Mouse (Mus musculus) myocyte (in vitro differentiated cells): ENCODE results near the gene Nmnat3. TPM values are rescaled to one million over a fixed set of nuclear protein-coding genes. Genes with fewer than 3 reads are reported as not detected.

Experiments
- H3K27me3 ChIP-seq: one replicate; pipeline ENCODE4 v1.6.1; 2011; ENCODE audit not compliant: control insufficient read depth, insufficient read depth, insufficient read length
- H3K36me3 ChIP-seq: one replicate; pipeline ENCODE4 v1.6.1; 2011; ENCODE audit not compliant: control insufficient read depth, insufficient read depth
- H3K4me2 ChIP-seq: one replicate; pipeline ENCODE4 v1.6.1; 2011; ENCODE audit warnings: low read depth, control low read depth
- H3K4me3 ChIP-seq: one replicate; pipeline ENCODE4 v1.5.1; 2011; ENCODE audit warnings: mild to moderate bottlenecking, control low read depth, moderate library complexity
- H3K79me2 ChIP-seq: one replicate; pipeline ENCODE4 v1.6.1; 2011; ENCODE audit not compliant: control insufficient read depth, insufficient read depth
- H3ac ChIP-seq: one replicate; pipeline ENCODE4 v1.6.1; 2011; ENCODE audit not compliant: control insufficient read depth, insufficient read length
- CEBPB ChIP-seq: IDR thresholded peaks from 2 replicates; pipeline ENCODE4 v1.6.1; 2011; ENCODE audit warnings: mild to moderate bottlenecking, moderate library complexity; ENCODE audit not compliant: poor library complexity, insufficient read depth, severe bottlenecking
- E2F4 ChIP-seq: IDR thresholded peaks from one replicate; pipeline ENCODE4 v1.6.1; 2011; ENCODE audit warnings: mild to moderate bottlenecking, control low read depth, moderate library complexity; ENCODE audit not compliant: insufficient read depth
- MAX ChIP-seq: IDR thresholded peaks from one replicate; pipeline ENCODE4 v1.6.1; 2011; ENCODE audit warnings: low read depth, mild to moderate bottlenecking, control low read depth
- MYOD1 ChIP-seq, 3 experiments: IDR thresholded peaks; one replicate each; pipeline ENCODE4 v1.6.1; 2011; ENCODE audit warnings: control low read depth in 2 of 3, low read depth in 2 of 3, mild to moderate bottlenecking in 2 of 3, moderate library complexity in 1 of 3; ENCODE audit not compliant: insufficient read length in 2 of 3, control insufficient read depth in 1 of 3
- MYOG ChIP-seq, 3 experiments: IDR thresholded peaks; one replicate each; pipeline ENCODE4 v1.6.1; 2011; ENCODE audit warnings: control low read depth in 2 of 3, low read depth in 2 of 3, mild to moderate bottlenecking in 2 of 3; ENCODE audit not compliant: insufficient read length in 2 of 3, control insufficient read depth in 1 of 3, insufficient read depth in 1 of 3
- POLR2A ChIP-seq: IDR thresholded peaks from one replicate; pipeline ENCODE4 v1.6.1; 2011; ENCODE audit warnings: low read depth, mild to moderate bottlenecking, control low read depth, moderate library complexity; ENCODE audit not compliant: insufficient read length
- POLR2AphosphoS2 ChIP-seq: IDR thresholded peaks from one replicate; pipeline ENCODE4 v1.6.1; 2011; ENCODE audit warnings: low read depth, control low read depth; ENCODE audit not compliant: insufficient read length
- REST ChIP-seq: IDR thresholded peaks from one replicate; pipeline ENCODE4 v1.6.1; 2011; ENCODE audit warnings: mild to moderate bottlenecking, control low read depth, moderate library complexity; ENCODE audit not compliant: insufficient read depth, insufficient read length
- SRF ChIP-seq: IDR thresholded peaks from one replicate; pipeline ENCODE4 v1.6.1; 2011; ENCODE audit warnings: low read depth; ENCODE audit not compliant: control insufficient read depth, insufficient read length
- TCF12 ChIP-seq: IDR thresholded peaks from one replicate; pipeline ENCODE4 v1.6.1; 2011; ENCODE audit warnings: mild to moderate bottlenecking, control low read depth; ENCODE audit not compliant: poor library complexity, insufficient read depth, severe bottlenecking
- TCF3 ChIP-seq: IDR thresholded peaks from one replicate; pipeline ENCODE4 v1.6.1; 2011; ENCODE audit warnings: low read depth, control low read depth; ENCODE audit not compliant: insufficient read length
- USF1 ChIP-seq: IDR thresholded peaks from one replicate; pipeline ENCODE4 v1.6.1; 2011; ENCODE audit warnings: low read depth, mild to moderate bottlenecking, control low read depth, moderate library complexity
- polyA plus RNA-seq: library from polyadenylated mRNA; unstranded; fragments of >200 nt; fragmentation: generic; extraction: Trizol; gene quantifications from one replicate; pipeline ENCODE4 v1.2.1, GENCODE M21; 2012; ENCODE audit warnings: missing spikeins

The Nmnat3 gene
- polyA plus RNA-seq, 1 experiment, result 1.3 TPM

- Histone ChIP-seq H3K4me3 (no peak overlapping the region), H3K4me2 (no peak overlapping the region), H3ac (no peak overlapping the region), H3K36me3 (no peaks in the 10 kb centered on the region), H3K27me3 (no peaks in the 10 kb centered on the region), H3K79me2 (no peaks in the 10 kb centered on the region)
- TF ChIP-seq E2F4 (no peak), MAX (no peak), CEBPB (no peak), REST (no peak), TCF3 (no peak), MYOG (IDR thresholded peaks at IDR 0.05; ENCODE audit: control insufficient read depth in 1 of 3, insufficient read depth in 1 of 3, insufficient read length in 2 of 3, low read depth in 2 of 3) (no peak), POLR2AphosphoS2 (no peak), USF1 (no peak), SRF (no peak), TCF12 (no peak), POLR2A (no peak), MYOD1 (IDR thresholded peaks at IDR 0.05; ENCODE audit: control insufficient read depth in 1 of 3, insufficient read length in 2 of 3, low read depth in 2 of 3) (no peak)
These were observed 25.7 kb upstream of the Nmnat3 start for GRCm38 (mm10) chr9:98261461-98262011.

GRCm38 (mm10) chr9:98264916-98265315 lies 22.3 kb upstream of the Nmnat3 start:
- TF ChIP-seq TCF3 (no peak), E2F4 (no peak), MYOD1 (IDR thresholded peaks at IDR 0.05; ENCODE audit: control insufficient read depth in 1 of 3, insufficient read length in 2 of 3, low read depth in 2 of 3) (no peak), MAX (no peak), POLR2A (no peak), TCF12 (no peak), REST (no peak), POLR2AphosphoS2 (no peak), USF1 (no peak), CEBPB (no peak), SRF (no peak), MYOG (IDR thresholded peaks at IDR 0.05; ENCODE audit: control insufficient read depth in 1 of 3, insufficient read depth in 1 of 3, insufficient read length in 2 of 3, low read depth in 2 of 3) (no peak)
- no peak overlapping the region for H3K4me3 ChIP-seq
- no peaks in the 10 kb centered on the region for H3K27me3 ChIP-seq
- no peak overlapping the region for H3K4me2 ChIP-seq
- no peaks in the 10 kb centered on the region for H3K36me3 ChIP-seq
- H3K79me2 ChIP-seq, result no peaks in the 10 kb centered on the region
- H3ac ChIP-seq, result no peak overlapping the region

- H3K79me2 ChIP-seq, result no peaks in the 10 kb centered on the region
These were observed 14.5 kb upstream of the Nmnat3 start for GRCm38 (mm10) chr9:98272734-98273133.

GRCm38 (mm10) chr9:98275080-98275479 lies 12.2 kb upstream of the Nmnat3 start:
- no peak overlapping the region for H3K4me3 ChIP-seq
- no peaks in the 10 kb centered on the region for H3K27me3 ChIP-seq
- H3ac ChIP-seq, result no peak overlapping the region
- no peaks in the 10 kb centered on the region for H3K36me3 ChIP-seq
- no peak overlapping the region for H3K4me2 ChIP-seq
- no peaks in the 10 kb centered on the region for H3K79me2 ChIP-seq
- TF ChIP-seq TCF12 (no peak), POLR2AphosphoS2 (no peak), CEBPB (no peak), MYOD1 (IDR thresholded peaks at IDR 0.05; ENCODE audit: control insufficient read depth in 1 of 3, insufficient read length in 2 of 3, low read depth in 2 of 3) (no peak), MYOG (IDR thresholded peaks at IDR 0.05; ENCODE audit: control insufficient read depth in 1 of 3, insufficient read depth in 1 of 3, insufficient read length in 2 of 3, low read depth in 2 of 3) (no peak)

More at GRCm38 (mm10) chr9:98272734-98273133, 14.5 kb upstream of the Nmnat3 start:
- no peak overlapping the region for H3K4me3 ChIP-seq
- no peak overlapping the region for H3K4me2 ChIP-seq
- H3ac ChIP-seq, result no peak overlapping the region
- no peaks in the 10 kb centered on the region for H3K36me3 ChIP-seq
- no peaks in the 10 kb centered on the region for H3K27me3 ChIP-seq
- no peak for TF ChIP-seq MYOG (IDR thresholded peaks at IDR 0.05; ENCODE audit: control insufficient read depth in 1 of 3, insufficient read depth in 1 of 3, insufficient read length in 2 of 3, low read depth in 2 of 3)
- no peak for TF ChIP-seq MYOD1 (IDR thresholded peaks at IDR 0.05; ENCODE audit: control insufficient read depth in 1 of 3, insufficient read length in 2 of 3, low read depth in 2 of 3)
- TF ChIP-seq MAX, result no peak
- TF ChIP-seq E2F4, result no peak
- no peak for TF ChIP-seq POLR2A
- no peak for TF ChIP-seq CEBPB
- no peak for TF ChIP-seq TCF12
- no peak for TF ChIP-seq REST
- no peak for TF ChIP-seq SRF
- no peak for TF ChIP-seq TCF3
- TF ChIP-seq POLR2AphosphoS2, result no peak
- no peak for TF ChIP-seq USF1

DNA sequence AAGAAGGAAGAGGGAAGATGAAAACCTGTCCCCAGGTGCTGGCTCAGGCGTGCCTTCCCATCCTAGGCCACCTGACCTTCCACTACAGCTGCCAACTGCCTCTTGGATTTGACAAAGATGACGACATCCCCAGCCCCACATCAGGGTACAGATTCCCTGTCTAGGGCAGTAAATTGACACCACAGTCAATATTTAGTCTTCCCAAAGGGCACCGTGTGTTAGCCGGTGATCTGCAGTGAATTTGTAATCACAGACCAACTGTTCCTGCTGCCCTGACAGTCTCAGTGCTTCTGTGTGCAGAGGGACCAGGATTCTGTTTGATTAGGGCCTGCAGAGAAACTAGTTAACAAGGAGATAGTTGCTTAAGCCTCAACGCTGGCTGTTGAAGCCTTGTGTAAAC lies 7.1 kb upstream of the Nmnat3 start:
- no peaks in the 10 kb centered on the region for H3K79me2 ChIP-seq
- H3K4me3 ChIP-seq, result no peak overlapping the region
- H3K4me2 ChIP-seq, result no peak overlapping the region
- no peak overlapping the region for H3ac ChIP-seq
- TF ChIP-seq POLR2AphosphoS2, result no peak
- TF ChIP-seq TCF12, result no peak
- no peak for TF ChIP-seq REST
- TF ChIP-seq MYOG (IDR thresholded peaks at IDR 0.05; ENCODE audit: control insufficient read depth in 1 of 3, insufficient read depth in 1 of 3, insufficient read length in 2 of 3, low read depth in 2 of 3), result no peak
- TF ChIP-seq MYOD1 (IDR thresholded peaks at IDR 0.05; ENCODE audit: control insufficient read depth in 1 of 3, insufficient read length in 2 of 3, low read depth in 2 of 3), result no peak
- no peak for TF ChIP-seq MAX
- TF ChIP-seq SRF, result no peak
- no peak for TF ChIP-seq E2F4
- no peak for TF ChIP-seq USF1
- TF ChIP-seq POLR2A, result no peak
- no peak for TF ChIP-seq CEBPB
- TF ChIP-seq TCF3, result no peak
- H3K36me3 ChIP-seq, result no peaks in the 10 kb centered on the region
- H3K27me3 ChIP-seq, result no peaks in the 10 kb centered on the region
